Mouse (Mus musculus): ENCODE results near the gene Zfp429.
"Not testable (repeated sequence)": the region's sequence is repeated elsewhere in the genome, so short reads cannot be mapped to it uniquely, and the experiment has no call there.

Gene Zfp429

GRCm38 (mm10) chr13:67399183-67399903 is at the start of gene Zfp429:
Gene Zfp429, minus strand, starts transcription at chr13:67399819.
- DNase-seq, result peak; percentile 71 to 75

GRCm38 (mm10) chr13:67437095-67437494 is 37.5 kb upstream of the Zfp429 start:
- not testable (repeated sequence) for DNase-seq

- no peak for DNase-seq
Measured at GRCm38 (mm10) chr13:67428116-67428515, 28.5 kb upstream of the Zfp429 start.

- not testable (repeated sequence) for DNase-seq
Measured at GRCm38 (mm10) chr13:67425699-67426098, 26.1 kb upstream of the Zfp429 start.

- DNase-seq, result not testable (repeated sequence)
Measured at GRCm38 (mm10) chr13:67422532-67422931, 22.9 kb upstream of the Zfp429 start.

- DNase-seq, result peak; percentile 41 to 60
Measured at GRCm38 (mm10) chr13:67421207-67421857, 21.7 kb upstream of the Zfp429 start, which contains the start of gene Zfp459. Gene Zfp459, minus strand, starts transcription at chr13:67421418.

GRCm38 (mm10) chr13:67420558-67421206 is 21.1 kb upstream of the Zfp429 start:
- no peak for DNase-seq

GRCm38 (mm10) chr13:67416811-67417210 is 17.2 kb upstream of the Zfp429 start:
- DNase-seq, result no peak

- DNase-seq, result no peak
Measured at GRCm38 (mm10) chr13:67415759-67416158, 16.1 kb upstream of the Zfp429 start.

- not testable (repeated sequence) for DNase-seq
Measured at GRCm38 (mm10) chr13:67413634-67414033, 14.0 kb upstream of the Zfp429 start.

GRCm38 (mm10) chr13:67376255-67376654 is 23.4 kb downstream of the Zfp429 start:
- DNase-seq, result not testable (repeated sequence)

GRCm38 (mm10) chr13:67375050-67375911 is 24.3 kb downstream of the Zfp429 start, which contains the start of the genes Gm28041 and Zfp456:
Gene Gm28041, minus strand, starts transcription at chr13:67375733.
Gene Zfp456, minus strand, starts transcription at chr13:67375810.
- DNase-seq, result peak; percentile 41 to 60

- DNase-seq, result peak; percentile 87 to 93
Measured at GRCm38 (mm10) chr13:67360131-67360744, 39.4 kb downstream of the Zfp429 start, which contains the start of the genes Gm28044 and Zfp953. Gene Gm28044, minus strand, starts transcription at chr13:67360536. Gene Zfp953, minus strand, starts transcription at chr13:67360605.

- no peak for DNase-seq
Measured at GRCm38 (mm10) chr13:67351854-67352253, 47.8 kb downstream of the Zfp429 start.

GRCm38 (mm10) chr13:67343422-67343821 is 56.2 kb downstream of the Zfp429 start:
- DNase-seq, result no peak

Data from cerebellum, postnatal 14 days (tissue).